Mouse (Mus musculus) large intestine, adult 2 months (tissue): Measurements from ENCODE around the gene Cnnm3. TPM values are rescaled to one million over a fixed set of nuclear protein-coding genes. Genes with fewer than 3 reads are reported as not detected.

ENCODE experiments used
- DNase-seq: peaks from one replicate; pipeline ENCODE4 v3.0.0-alpha.2; 2012; ENCODE audit warnings: low read depth, low spot score
- WGBS: fragments of 180-500 bp; shearing (Covaris S2); methylation state at CpG from one replicate; pipeline ENCODE4 v1.1.7; 2018; 5-methylcytosine and 5-hydroxymethylcytosine counted together
- polyA plus RNA-seq: library from polyadenylated mRNA; depleted of rRNA; stranded (reverse); fragments of >200 nt; gene quantifications from 2 replicates; pipeline ENCODE4 v1.2.3, GENCODE M21; 2012; rRNA removed

Gene Cnnm3
- polyA plus RNA-seq, result 12.8 and 13.7 TPM in 2 replicates

DNA sequence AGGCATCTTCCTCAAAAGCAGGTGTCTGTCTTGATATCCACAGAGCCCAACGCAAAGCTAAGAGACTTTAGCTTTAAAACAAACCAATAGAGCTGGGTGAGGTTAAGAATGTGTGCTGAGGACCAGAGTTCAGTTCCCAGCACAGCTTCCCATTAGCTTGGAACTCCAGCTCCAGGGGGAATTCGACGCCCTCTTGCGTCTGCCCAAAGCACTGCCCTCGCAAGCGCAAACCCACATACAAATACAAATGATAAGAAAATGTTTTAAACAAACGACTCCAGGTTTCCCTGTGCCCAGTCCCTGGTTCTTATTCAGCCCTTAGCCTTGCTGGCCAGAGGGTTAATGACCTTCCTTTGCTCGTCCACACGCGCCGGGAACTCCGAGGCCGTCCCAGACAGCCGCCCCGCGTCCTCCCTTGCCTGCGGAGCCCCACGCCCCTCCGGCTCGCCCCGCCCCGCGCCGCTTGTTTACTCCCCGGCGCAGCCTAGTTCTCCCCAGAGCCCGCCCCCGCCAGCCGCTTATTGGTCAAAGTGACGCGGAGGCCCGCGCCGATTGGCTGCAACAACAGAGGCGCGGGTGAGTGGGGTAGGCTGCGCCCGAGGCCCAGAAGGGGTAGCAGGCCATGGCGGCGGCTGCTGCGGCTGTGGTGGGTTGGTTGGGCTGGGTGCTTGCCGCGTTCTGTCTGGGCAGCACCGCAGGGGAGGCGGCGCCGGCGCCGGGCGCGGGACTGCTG is at the start of gene Cnnm3:
Gene Cnnm3 (plus strand): TSS at position 579 of the 733 bp plus-strand sequence.
- 2% methylated on average over 51 of the region's 51 CpGs for WGBS
- DNase-seq, result peak; percentile 96

- DNase-seq, result no peak
- 14% methylated on average over 4 of the region's 4 CpGs for WGBS
Measured at GRCm38 (mm10) chr1:36465641-36466160, 46.0 kb upstream of the Cnnm3 start.

DNA sequence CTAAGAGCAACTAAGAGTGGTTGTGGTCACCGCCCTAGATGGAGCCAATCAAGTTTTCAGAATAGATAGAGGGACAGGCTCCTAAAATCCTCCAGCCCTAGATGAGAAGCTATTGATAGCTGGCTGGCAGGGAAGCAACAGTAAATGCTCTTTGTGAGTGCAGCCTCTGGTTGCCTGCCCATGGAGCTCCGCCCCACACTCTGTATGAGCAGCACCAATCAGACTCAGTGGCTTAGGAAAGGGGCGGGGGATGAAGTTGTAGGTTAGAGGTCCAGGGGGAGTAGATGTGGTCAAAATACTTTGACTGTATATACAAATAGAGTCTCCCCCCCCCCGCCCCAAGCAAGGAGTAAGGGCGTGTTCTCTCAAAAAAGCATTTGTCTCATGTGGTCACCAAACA is 44.2 kb upstream of the Cnnm3 start:
- WGBS, result 69% methylated on average over 5 of the region's 5 CpGs
- DNase-seq, result no peak

- no peak for DNase-seq
- 20% methylated on average over 2 of the region's 2 CpGs for WGBS
Measured at GRCm38 (mm10) chr1:36469811-36470444, 41.7 kb upstream of the Cnnm3 start.

DNA sequence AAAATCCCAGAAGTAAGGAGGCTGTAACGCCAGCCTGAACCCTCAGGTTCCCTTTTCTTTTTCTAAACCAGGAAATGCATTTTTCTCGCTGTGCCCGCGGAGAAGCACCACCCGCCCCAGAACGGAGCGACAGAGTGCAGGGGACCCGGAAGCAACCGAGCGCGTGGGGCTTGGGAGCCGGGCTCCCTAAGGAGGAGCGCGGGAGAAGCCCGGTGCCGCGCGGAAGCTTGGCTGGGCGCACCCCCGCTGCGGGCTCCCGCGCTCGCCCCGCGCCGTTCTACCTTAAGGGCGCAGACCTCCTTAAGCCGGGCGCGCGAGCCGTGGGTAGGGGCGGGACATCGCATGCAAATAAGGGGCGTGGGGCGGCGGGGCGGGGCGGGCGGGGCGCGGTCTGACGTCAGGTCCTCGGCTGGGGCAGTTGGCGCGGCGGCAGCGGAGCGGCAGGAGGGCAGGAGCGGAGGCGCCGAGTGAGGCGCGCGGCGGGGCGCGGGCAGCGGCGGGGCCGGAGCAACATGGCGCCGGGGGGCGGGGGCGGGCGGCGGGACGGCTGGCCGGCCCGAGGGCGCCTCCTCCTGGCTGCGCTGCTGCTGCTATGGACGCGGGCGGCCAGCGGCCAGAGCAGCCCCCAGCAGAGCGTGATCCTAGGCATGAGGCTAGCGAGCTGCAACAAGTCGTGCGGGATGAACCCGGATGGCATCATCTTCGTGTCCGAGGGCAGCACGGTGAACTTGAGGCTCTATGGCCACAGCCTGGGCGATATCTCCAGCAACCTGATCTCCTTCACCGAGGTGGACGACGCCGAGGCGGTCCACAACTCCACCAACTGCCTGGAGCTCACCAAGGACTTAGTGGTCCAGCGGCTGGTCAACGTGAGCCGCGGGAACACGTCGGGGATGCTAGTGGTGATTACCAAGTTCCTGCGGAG is 40.2 kb upstream of the Cnnm3 start, which contains the start of gene Cnnm4:
Gene Cnnm4 (plus strand): TSS at position 440 of the 925 bp plus-strand sequence.
- DNase-seq, result no peak
- under 1% methylated on average over 80 of the region's 98 CpGs for WGBS

- DNase-seq, result no peak
- WGBS, result 7% methylated on average over 18 of the region's 18 CpGs
Measured at GRCm38 (mm10) chr1:36472106-36472440, 39.6 kb upstream of the Cnnm3 start.

DNA sequence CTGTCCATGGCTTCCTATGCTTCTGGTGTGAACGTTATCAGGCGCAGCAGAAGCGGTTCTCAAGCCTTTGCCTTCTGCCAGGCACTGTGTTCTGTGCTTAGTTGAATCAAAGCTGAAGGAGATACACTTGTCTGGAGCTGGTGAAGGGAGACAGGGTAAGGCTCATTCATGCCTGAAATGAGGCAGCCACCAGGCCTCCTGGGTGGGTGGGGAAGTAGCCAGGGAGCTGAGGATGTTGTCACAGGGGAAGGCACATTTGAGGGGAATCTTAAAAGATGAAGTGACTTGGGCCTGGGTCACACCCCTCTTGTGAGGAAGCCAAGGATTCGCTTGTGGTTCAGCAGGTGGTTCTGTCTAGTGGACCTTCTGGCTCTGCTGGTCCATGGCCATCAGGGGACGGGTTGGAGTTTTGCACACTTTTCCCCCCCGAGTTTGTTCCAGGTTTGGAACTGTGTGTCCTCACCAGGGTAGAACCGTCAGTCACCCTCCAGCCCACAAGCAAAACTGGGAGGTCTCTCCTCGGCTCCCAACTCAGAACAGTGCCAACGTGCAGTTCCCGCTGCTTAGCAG is 38.4 kb upstream of the Cnnm3 start:
- 18% methylated on average over 10 of the region's 10 CpGs for WGBS
- DNase-seq, result no peak

DNA sequence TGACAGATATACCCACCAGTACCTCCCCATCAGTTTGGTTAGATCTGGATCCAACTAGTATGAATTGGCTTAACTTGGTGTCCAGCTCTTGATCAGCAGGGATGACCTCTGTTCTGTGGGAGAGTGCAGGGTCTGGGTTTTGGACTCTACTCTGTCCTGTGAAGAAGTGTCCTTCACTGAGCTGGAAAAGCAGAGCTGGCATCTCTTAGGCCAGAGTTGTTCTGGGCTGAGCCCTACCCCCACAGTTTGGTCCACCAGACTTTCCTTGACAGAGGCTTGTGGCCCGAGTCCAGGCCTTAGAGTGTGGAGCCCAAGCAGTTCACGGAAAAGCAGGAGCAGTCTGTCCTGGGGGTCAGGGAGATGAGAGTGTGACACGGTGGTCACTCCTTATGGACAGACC is 37.0 kb upstream of the Cnnm3 start:
- no peak for DNase-seq
- WGBS, result 21% methylated on average over 3 of the region's 3 CpGs

DNA sequence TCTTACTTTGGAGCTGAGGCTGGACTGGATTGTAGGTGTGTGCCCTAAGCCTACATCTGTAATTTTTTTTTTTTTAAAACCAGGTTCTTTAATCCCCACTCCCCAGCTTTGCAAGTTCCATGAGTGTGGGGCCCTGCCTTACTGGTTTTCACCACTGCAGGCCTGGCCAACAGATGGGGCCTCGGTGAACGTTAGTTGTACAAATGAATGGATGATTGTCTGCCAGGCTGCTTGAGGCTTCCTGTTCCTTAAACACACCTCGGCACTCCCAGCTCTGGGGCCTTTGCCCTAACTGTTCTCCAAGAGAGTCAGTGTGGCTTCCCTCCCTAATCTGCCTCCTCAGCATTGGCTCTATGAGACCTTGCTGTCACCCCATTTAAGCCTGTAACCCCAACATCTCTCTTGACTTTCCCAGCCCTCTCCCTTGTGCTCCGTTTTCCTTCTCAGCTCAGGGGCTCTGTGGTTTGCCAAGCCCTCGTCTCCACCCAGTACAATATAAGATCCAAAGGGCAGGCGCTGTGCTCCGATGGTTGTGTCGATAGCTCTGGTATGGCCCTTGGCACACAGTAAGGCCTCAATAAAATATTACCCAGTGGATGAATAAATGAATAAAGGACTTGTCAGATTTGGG is 36.1 kb upstream of the Cnnm3 start:
- DNase-seq, result no peak
- WGBS, result 18% methylated on average over 8 of the region's 8 CpGs

DNA sequence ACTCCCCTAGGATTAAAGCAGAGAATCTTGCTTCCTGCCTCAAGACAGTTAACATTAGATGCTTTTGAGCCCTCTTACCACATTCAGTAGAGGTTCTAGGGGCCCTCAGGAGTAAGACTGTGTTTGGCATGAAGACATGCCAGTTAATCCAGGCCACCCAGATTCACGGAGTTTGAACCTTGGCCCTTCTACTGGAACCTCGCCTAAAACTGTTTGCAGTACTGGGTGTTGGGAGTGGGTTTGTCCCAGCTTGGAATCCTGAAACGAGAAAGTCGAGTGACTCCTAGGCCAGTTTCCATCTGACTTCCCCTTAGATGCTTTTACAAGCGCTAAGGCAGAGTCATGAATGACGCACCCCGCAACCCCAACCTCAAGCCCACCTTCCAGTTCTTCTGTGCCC is 35.2 kb upstream of the Cnnm3 start:
- DNase-seq, result no peak
- 18% methylated on average over 7 of the region's 7 CpGs for WGBS

GRCm38 (mm10) chr1:36478343-36478795 is 33.3 kb upstream of the Cnnm3 start:
- DNase-seq, result no peak
- WGBS, result 40% methylated on average over 2 of the region's 2 CpGs

- WGBS, result 56% methylated on average over 12 of the region's 12 CpGs
Measured at GRCm38 (mm10) chr1:36479903-36480899, 31.5 kb upstream of the Cnnm3 start.

GRCm38 (mm10) chr1:36483825-36484224 is 27.8 kb upstream of the Cnnm3 start:
- DNase-seq, result no peak

More at GRCm38 (mm10) chr1:36479903-36480899, 31.5 kb upstream of the Cnnm3 start:
- DNase-seq, result no peak

DNA sequence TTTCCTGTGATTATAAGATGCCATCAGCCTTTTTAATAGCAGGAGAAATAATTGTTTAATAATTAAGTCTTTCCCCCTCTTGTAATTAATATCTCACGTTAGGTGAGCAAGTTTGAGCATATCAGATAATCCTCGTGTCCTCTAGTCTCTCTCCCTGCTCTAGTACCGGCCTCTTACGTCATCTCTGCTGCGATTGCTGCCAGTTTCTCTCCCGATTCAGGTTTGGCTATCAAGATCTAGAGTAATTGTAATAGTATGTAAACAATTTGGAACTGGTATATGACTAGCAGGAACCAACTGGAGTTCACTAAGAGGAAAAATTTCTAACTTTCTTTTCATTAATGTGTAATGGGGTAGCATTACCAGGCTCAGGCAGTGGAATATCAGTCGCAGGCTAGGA is 26.6 kb upstream of the Cnnm3 start:
- WGBS, result 20% methylated on average over 7 of the region's 7 CpGs
- DNase-seq, result no peak

More at GRCm38 (mm10) chr1:36483825-36484224, 27.8 kb upstream of the Cnnm3 start:
- WGBS, result 49% methylated on average over 4 of the region's 4 CpGs

DNA sequence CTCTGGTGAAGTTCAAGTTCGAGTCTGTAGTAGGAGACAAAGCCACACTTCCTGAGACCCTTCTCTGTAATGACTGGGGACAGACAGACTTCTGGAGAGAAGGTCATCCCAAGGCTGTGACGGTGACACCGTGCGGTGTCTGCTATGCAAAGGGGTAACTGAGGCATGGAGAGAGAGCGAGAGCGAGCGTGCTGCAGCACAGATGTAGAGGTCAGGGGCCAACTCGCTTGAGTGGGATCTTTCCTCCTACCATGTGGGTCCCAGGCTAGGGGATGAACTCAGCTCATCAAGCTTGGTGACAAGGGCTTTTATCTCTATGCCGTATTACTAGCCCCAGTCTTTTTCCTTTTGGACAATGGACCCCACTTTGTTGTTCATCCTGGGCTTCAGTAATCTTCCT is 24.6 kb upstream of the Cnnm3 start:
- WGBS, result 91% methylated on average over 9 of the region's 9 CpGs
- no peak for DNase-seq

- 75% methylated on average over 6 of the region's 6 CpGs for WGBS
- DNase-seq, result no peak
Measured at GRCm38 (mm10) chr1:36489661-36490060, 22.0 kb upstream of the Cnnm3 start.

DNA sequence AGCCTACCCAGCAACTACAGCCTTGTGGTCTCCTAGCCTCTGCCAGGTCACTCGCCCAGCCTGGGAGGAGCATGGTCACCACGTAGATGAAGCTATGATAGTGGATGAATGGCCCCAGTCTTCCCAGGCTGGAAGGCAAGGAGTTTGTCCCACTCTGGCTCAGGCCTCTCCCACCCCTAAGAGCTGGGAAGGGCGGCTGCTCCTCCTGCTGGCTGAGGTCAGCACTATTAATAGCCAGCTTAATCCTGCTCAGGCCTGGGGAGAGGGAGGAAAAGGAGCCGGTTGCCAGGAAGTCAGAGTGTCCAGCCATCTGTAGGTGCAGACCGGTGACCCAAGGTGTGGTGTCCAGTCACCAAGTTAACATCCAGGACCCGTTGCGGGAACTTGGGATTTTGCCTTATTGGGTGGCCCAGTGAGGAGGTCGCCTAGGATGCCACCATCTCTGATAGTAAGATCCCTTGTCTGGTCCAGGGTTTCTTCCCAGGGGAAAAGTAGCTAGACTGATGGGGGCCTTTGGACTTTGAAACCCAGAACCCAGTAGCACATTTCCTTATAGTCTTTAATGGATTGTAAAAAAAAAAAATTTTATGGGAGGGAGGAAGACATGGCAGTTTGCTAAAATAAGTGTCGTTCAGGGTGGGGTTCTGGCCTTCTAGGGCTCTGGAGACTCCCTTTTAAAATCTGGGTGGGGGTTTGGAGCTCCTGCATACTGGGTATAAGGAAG is 19.1 kb upstream of the Cnnm3 start:
- no peak for DNase-seq
- WGBS, result 13% methylated on average over 9 of the region's 9 CpGs
